7 mouse cellular contexts compared by ENCODE assay signal in genomic region chr13:97321307-97321706, GRCm38 (mm10).
DNase-seq lines count a peak whose midpoint lies in the region; ATAC-seq and TF ChIP-seq lines count a peak whose summit lies in the region.
"Not testable (repeated sequence)": the region's sequence is repeated elsewhere in the genome, so short reads cannot be mapped to it uniquely, and the experiment has no call there.

No protein-coding gene starts in this region.

- not testable (repeated sequence) for TF ChIP-seq EP300 in heart, postnatal 0 days (IDR thresholded peaks at IDR 0.05; ENCODE audit: low read depth)
- peak; percentile 81 for TF ChIP-seq EP300 in lung, postnatal 0 days (IDR thresholded peaks at IDR 0.05)

- peak overlapping the region; percentile 90; the same call in 1 of the 2 replicates for H3K27ac ChIP-seq in ES-E14 (ENCODE audit: insufficient read depth, low read depth, low read length, poor library complexity, severe bottlenecking)
- peak overlapping the region; percentile 68; a peak in 3 of 4 replicates for H3K27ac ChIP-seq in heart, embryonic 14.5 days (replicated peaks in 1 of 2; ENCODE audit: control insufficient read depth in 1 of 2, insufficient read depth in 1 of 2, low read depth in 2 of 2, low read length in 2 of 2)
- H3K27ac ChIP-seq in heart, postnatal 0 days (ENCODE audit: low read depth): peak overlapping the region; percentile 74
- H3K27ac ChIP-seq in lung, postnatal 0 days (ENCODE audit: low read length): peak overlapping the region; percentile 33; the same call in 1 of the 2 replicates

- not testable (repeated sequence) for ATAC-seq in heart, embryonic 14.5 days (ENCODE audit: insufficient number of reproducible peaks, insufficient read depth, low FRiP score, low read depth); heart, postnatal 0 days (ENCODE audit: insufficient read depth, low read depth)
- ATAC-seq in lung, postnatal 0 days: peak; percentile 67

- not testable (repeated sequence) for H3K4me2 ChIP-seq in heart, embryonic 14.5 days (ENCODE audit: low read length); heart, postnatal 0 days (ENCODE audit: low read depth, low read length); lung, postnatal 0 days (replicated peaks; ENCODE audit: low read depth, low read length)

- in situ Hi-C loops in ES-E14 (cut with MboI; ENCODE audit: low sequenced_read_pairs in 2 of 2, unreplicated experiment in 2 of 2): not testable (repeated sequence)

- H3K9ac ChIP-seq in ES-E14 (ENCODE audit: insufficient read depth, low read depth, low read length, poor library complexity, severe bottlenecking); heart, embryonic 14.5 days (ENCODE audit: low read length); heart, postnatal 0 days (replicated peaks; ENCODE audit: low read depth, low read length); lung, postnatal 0 days (replicated peaks; ENCODE audit: low read depth): not testable (repeated sequence)

- not testable (repeated sequence) for TF ChIP-seq CTCF in heart, postnatal 0 days (IDR thresholded peaks at IDR 0.05; ENCODE audit: low read depth); lung, postnatal 0 days (IDR thresholded peaks at IDR 0.05)

- WGBS in heart, embryonic 14.5 days: 38% methylated on average over 4 of the region's 4 CpGs
- 35% methylated on average over 4 of the region's 4 CpGs for WGBS in heart, postnatal 0 days
- WGBS in lung, postnatal 0 days: 72% methylated on average over 4 of the region's 4 CpGs

- H3K4me1 ChIP-seq in ES-E14 (ENCODE audit: control insufficient read depth in 2 of 2, insufficient read depth in 2 of 2, low read length in 2 of 2, poor library complexity in 1 of 2): peaks cover 9 to 19% of the 10 kb centered on the region in 2 experiments
- peaks cover 14 to 15% of the 10 kb centered on the region in 2 experiments; a peak in 3 of 4 replicates for H3K4me1 ChIP-seq in heart, embryonic 14.5 days (ENCODE audit: control insufficient read depth in 2 of 2, insufficient read depth in 2 of 2, low read length in 2 of 2)
- H3K4me1 ChIP-seq in heart, postnatal 0 days (ENCODE audit: control insufficient read depth, insufficient read depth); lung, postnatal 0 days (ENCODE audit: insufficient read depth, low read depth, low read length): not testable (repeated sequence)

- not testable (repeated sequence) for H3K9me3 ChIP-seq in ES-E14 (ENCODE audit: control insufficient read depth, insufficient read depth, low read depth, low read length); heart, embryonic 14.5 days (ENCODE audit: control insufficient read depth, low read length); heart, postnatal 0 days (replicated peaks; ENCODE audit: control insufficient read depth, low read length); lung, postnatal 0 days (ENCODE audit: low read length)

- DNase-seq in 416B (ENCODE audit: low read depth) (peak; percentile 11), ZHBTc4 (ENCODE audit: low read depth, low spot score) (peak; percentile 51)
- not testable (repeated sequence) for DNase-seq in ES-E14 (ENCODE audit: low read depth, low spot score); heart, postnatal 0 days (ENCODE audit: low spot score)
- peak; percentile 95 for DNase-seq in heart, adult 11 months
- peak; percentile 17 for DNase-seq in lung, postnatal 0 days (ENCODE audit: low spot score)

- not testable (repeated sequence) for H3K4me3 ChIP-seq in ES-E14 (ENCODE audit: insufficient read depth in 1 of 2, low read depth in 1 of 2, low read length in 2 of 2, poor library complexity in 1 of 2, severe bottlenecking in 1 of 2); heart, embryonic 14.5 days (ENCODE audit: control insufficient read depth in 1 of 2, insufficient read depth in 1 of 2, low read depth in 1 of 2, low read length in 2 of 2); heart, postnatal 0 days (ENCODE audit: low read depth, low read length); lung, postnatal 0 days (ENCODE audit: low read depth, low read length)

- not testable (repeated sequence) for H3K27me3 ChIP-seq in heart, embryonic 14.5 days (ENCODE audit: control insufficient read depth, insufficient read depth, low read length); heart, postnatal 0 days (ENCODE audit: control insufficient read depth, insufficient read depth, low read length); lung, postnatal 0 days (replicated peaks; ENCODE audit: insufficient read depth, low read length)

- not testable (repeated sequence) for H3K36me3 ChIP-seq in ES-E14 (ENCODE audit: control insufficient read depth, insufficient read depth, low read length, poor library complexity, severe bottlenecking); heart, embryonic 14.5 days (ENCODE audit: control insufficient read depth, insufficient read depth, low read length); heart, postnatal 0 days (replicated peaks; ENCODE audit: control insufficient read depth, insufficient read depth, low read length); lung, postnatal 0 days (ENCODE audit: insufficient read depth, low read length)

Comparison
In these comparisons a context has a peak if more than half of its experiments do, and no peak if none do; other contexts are left out.
1. H3K27ac ChIP-seq: peak in every context shown above with its lines; median percentile 90 in ES-E14; 74 in heart, postnatal 0 days; 68 in heart, embryonic 14.5 days; 33 in lung, postnatal 0 days.